Mouse (Mus musculus): Measurements from ENCODE around the gene Papss1.

DNA sequence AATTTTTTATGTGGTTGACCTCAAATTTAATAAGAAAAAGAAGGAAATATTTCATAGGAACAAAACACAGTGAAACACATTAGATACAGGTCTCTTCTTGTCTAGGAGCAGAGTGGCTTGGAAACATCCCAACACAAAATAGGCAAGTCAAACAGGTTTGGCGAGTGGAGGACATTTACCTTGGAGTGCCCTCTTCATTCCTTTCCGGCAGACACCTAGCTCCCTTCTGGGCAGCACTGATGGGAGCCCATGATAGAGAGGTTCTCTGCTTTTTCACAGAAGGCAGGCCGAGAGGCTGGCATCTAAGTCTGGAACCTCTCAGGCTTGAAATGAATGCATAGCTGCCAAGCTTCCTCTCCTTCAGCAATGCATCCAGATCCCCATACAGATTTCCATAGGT lies 9.0 kb downstream of the Papss1 start:
- no peak for TF ChIP-seq CTCF (IDR thresholded peaks at IDR 0.05; ENCODE audit: low read depth)
- TF ChIP-seq EP300 (IDR thresholded peaks at IDR 0.05; ENCODE audit: low read depth) = no peak

All from liver, postnatal 0 days (tissue).